Mouse (Mus musculus) spleen, adult 2 months (tissue): ENCODE measurements around the gene Gm20388.

Source experiments
- CTCF ChIP-seq: fragments of 200-500 bp; IDR thresholded peaks from 2 replicates; pipeline ENCODE4 v1.5.1; 2011; ENCODE audit warnings: mild to moderate bottlenecking, inconsistent platforms; ENCODE audit not compliant: insufficient read depth, insufficient read length, insufficient replicate concordance; ENCODE audit errors: extremely low read depth
- POLR2A ChIP-seq: fragments of 200-500 bp; IDR thresholded peaks from 2 replicates; pipeline ENCODE4 v1.6.1; 2011; ENCODE audit warnings: low read depth, low read length, inconsistent platforms

- no peak for TF ChIP-seq CTCF
- no peak for TF ChIP-seq POLR2A
These were observed 4101.4 kb downstream of the Gm20388 start for GRCm38 (mm10) chr8:124011989-124012586.
